Mouse (Mus musculus) right cerebral cortex, postnatal 10 days (tissue): ENCODE results near the gene Palm3.

Source experiments
- DNase-seq, 2 experiments: peaks; one replicate each; pipeline ENCODE4 v3.0.0; 2021; ENCODE audit warnings: low spot score in 2 of 2

Gene Palm3

DNA sequence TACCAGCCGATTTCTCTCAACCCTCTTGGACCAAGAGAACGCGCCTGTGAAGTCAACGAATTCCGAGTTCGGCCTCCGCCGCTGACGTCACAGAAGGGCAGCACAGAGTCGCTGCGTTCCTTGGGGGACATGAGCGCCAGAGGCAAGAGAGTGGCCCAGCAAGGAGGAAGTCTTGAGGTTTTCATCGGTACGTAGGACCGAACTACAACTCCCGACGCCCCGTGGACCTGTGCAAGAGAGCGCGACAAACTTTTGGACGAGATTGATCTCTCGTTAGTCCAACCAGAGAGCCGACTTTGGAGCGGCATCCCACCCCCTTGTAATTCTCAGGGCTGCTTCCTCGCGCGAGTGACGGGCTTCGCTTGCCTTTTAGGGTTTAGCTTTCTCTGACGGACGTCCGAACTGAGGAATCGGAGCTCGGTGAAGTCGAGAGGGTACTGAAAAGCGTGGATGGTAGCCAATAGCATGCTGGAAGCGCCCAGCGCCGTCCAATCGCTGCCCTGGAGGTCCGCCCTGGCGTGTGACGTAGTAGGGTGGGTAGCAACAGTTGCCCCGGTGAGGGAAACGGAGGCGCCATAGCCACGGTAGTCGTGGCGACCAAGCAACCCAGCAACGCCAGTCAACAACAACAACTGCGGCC lies 45.1 kb downstream of the Palm3 start, which contains the start of gene Rfx1:
TSS of gene Rfx1 (plus strand) at position 544 of the 640 bp plus-strand sequence.
- DNase-seq: peak; percentile 100

DNA sequence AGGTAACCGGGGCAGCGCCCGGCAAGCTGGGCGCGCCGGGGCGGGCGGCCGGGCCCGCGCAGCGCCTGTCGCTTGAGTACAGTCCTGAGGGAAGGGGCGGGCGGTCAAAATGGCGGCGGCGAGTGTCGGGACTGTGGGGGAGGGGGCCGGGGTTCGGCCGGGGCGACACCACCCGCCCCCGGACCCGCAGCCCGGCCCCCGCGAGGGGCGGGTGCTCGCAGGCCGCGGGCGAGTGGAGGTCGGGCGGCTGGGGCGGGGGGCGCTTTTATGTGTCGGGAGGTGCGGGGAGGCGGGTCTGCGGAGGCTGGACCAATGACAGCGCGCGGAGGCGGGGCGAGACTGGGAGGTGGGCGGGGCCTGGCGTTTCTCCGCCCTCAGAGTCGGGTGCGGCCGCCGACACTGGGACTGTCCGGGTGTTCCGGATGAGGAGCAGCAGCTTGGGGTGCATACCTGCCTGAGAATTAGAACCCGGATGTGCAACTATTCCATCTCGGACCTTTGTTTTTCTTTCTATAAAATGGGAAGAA lies 45.8 kb downstream of the Palm3 start:
- peak; percentile 96 to 97 for DNase-seq

DNA sequence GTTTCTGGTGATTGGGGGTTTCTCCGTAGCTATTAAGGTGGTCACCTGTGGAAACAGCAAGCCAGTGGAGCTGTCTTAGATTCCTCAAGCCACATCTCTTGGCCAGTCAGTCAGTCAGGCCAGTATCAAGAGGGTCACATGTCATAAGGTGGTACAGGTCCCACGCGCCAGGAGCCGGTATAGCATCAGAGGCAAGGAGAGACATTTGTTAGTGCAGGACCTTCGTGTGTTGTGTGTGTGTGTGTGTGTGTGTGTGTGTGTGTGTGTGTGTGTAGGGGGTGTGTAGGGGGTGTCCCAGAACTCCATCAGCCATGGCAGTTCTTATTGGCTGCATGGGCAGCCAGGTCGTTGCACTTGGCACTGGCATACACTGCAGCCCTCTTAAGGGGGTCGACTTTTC lies 46.6 kb downstream of the Palm3 start:
- no peak for DNase-seq

DNA sequence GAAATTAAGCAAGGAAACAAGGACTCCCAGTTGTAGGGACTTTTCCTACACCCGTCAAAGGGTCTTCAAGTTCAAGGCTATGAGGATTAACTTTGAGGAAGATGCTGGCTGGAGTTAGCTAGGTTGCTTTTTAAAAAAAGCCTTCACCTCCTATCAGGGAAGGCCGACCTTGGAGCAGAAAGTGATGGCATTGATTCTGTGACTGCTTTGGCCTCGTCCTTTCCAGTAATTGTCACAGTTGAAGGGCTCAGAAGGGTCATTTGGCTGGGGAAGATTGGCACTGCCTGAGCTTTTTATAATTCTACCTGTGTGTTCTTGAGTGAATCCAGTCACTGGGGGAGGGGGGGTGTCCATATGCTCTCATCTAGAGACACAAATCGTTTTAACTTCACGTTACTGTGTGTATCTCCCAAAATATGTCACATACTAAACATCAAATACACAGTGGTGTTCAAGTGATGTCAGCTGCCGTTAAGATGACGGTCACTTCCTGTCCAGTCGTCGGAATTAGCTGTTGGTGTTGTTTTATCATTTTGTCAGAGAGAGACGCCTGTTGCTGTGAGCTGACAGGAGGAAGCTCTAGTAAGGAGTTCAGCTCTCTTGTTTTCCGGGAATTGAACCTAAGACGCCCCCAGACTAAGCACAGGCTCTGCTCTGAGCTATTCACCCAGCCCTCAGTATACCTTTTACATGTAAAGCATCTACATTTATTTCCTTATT lies 47.2 kb downstream of the Palm3 start:
- DNase-seq: no peak

DNA sequence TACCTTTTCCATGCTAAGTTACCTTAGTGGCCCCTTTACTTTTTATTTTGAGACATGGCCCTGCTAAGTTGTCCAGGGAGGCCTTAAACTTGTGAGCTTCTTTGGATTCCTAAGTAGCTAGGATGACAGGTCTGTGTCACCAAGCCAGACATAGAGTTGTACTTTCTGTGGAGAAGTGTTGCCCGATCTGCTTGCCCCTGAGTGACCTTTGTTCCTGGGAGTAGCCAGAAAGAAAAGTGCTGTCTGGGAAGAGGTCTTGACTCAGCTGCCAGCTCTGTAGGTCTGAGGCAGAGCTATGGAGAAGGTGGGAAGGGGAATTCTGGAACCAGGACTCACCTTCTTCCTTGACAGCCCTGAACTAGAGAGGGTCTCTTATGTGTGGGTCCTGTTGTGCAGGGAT lies 47.9 kb downstream of the Palm3 start:
- DNase-seq: no peak

DNA sequence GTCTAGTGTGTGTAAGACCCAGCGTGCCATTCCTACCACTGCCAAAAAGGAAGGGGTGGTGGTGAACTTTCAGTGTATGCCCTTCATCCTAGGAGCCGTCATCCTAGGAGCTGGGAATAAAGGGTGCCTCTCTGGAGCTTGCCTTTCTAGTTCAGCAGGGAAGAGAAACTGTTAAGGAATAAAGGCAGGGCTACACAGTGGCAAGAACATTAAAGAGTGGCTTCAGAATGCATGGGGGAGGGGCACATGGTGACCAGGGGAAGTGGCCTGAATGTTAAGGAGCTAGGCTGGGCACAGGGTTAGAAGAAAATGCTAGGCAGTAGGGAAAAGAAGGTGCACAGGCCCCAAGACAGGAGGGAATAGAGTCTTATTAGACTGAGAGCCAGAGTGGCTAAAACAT lies 48.5 kb downstream of the Palm3 start:
- peak; percentile 66 to 70 for DNase-seq

DNA sequence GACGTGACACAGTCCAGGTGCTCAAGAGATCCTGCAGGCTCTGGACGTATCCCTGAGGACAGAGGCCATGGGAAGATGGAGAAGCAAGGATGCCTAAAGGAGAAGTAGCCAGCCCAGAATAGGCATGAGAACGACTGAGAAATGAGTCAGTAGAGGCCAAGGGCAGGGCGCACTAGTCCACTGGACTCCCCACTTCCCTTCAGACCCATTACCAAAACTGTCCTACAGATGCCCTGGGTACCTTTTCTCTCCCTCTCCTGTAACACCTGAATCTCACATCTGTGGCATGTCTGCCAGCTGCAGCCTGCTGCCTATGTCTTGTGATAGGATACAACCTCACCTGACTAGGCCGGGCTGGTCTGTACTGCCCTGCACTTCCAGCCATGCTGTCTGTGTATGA lies 49.0 kb downstream of the Palm3 start:
- DNase-seq: peak in 1 of 2 experiments; percentile 38

DNA sequence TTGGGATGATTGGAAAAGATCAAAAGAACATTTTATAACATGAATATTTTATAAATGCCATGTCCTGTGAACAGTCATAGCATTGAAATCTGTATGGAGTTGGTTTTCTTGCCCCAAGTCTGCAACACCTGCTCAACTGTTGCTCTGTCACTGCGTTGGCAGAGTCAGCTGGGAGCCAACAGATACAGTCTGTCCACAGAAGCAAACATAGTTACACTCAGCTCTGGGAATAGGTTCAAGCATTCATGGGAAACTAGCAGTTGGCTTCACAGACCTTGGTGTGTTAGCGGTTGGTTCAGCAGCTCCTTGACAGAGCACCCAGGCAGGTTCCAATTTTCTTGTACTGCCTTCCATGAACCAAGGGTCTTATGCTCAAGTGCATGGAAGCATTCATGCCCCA lies 49.4 kb downstream of the Palm3 start:
- peak; percentile 74 to 86 for DNase-seq

DNA sequence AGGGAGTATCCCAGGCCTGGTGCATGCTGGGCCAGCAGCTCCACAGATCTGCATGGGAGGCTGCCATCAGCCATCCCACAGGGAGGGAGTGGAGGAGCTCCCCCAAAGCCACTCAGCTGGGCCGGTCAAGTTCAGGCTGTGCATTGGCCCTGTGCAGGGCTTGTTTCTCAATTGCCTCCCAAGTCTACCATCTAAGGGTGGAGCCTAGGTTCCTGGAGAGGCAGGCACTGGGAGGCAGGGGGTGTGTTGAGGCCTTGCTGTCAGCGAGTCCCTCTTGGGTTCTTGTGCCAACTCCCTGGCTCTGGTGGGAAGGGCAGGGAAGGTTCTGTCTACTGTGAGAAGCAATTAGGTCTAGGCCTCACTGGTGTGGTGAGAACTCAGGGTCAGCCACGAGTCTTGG lies 50.6 kb downstream of the Palm3 start:
- peak in 1 of 2 experiments; percentile 46 for DNase-seq

DNA sequence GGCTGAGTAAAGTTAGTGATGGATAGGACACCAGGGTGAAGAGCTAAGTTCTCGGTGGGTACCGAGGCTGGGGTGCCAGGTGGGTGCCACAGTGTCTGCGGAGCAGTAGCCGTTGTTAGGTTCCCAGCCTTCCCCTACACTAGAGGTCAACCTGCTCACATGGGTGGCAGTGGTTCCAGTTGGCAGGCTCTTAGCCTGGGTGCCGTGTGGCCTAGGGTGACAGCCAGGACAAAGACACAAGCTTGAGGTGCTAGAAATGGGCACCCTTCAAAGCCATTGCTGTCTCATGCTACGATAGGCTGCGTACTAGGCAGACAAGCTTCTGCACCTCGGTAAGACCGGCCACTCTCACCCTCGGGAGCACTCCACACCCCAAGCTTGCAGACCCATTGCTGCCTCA lies 51.0 kb downstream of the Palm3 start:
- no peak for DNase-seq

DNA sequence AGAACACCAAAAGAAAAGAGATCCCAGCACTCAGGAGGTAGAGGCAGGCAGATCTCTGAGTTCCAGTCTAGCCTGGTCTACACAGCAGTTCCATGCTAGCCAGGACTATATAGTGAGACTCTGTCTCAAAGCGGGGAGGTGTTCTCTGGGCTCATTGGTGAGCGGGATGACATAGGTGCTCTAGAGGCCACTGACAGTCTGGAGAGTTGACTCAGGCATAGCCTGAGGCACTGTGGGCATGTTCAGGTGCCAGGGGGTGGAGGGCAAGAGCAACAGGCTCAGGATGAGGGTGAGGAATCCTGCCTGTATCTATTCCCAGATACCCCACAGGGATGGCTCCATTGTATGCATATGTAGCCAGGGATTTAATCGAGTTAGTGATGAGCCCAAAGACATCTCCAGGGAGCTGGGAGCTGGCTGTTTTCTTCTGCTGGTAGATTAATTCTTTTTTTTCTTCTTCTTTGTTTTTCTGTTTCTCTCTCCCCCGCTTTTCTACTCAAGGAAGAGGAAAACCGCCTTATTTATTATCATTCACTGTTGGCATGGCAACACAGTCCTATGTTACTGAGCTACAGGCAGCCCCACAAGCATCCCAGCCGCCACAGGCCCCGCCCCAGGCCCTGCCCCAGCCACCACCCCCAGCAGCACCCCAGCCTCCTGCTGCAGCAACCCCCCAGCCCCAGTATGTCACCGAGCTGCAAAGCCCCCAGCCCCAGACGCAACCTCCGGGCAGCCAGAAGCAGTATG lies 52.1 kb downstream of the Palm3 start:
- peak in 1 of 2 experiments; percentile 49 for DNase-seq

DNA sequence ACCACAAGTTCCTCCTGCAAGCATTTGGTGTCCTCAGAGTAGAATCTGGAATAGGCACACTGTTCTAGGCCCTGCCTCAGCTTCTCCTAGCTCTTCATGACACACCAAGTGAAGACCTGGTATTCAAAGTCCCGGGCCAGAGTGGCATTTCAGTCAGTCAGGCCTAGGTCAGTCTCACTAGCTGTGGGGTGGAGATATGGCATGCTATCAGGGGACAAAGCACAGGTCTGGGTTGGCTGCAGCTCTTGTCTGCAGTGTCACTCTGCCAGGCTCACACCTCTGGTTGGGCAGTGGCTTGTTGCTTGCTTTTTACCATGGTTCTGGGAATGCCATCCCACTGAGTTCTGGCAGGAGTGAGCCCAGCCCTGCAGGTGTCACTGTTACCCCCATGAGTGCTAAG lies 55.1 kb downstream of the Palm3 start:
- DNase-seq: peak in 1 of 2 experiments; percentile 24

DNA sequence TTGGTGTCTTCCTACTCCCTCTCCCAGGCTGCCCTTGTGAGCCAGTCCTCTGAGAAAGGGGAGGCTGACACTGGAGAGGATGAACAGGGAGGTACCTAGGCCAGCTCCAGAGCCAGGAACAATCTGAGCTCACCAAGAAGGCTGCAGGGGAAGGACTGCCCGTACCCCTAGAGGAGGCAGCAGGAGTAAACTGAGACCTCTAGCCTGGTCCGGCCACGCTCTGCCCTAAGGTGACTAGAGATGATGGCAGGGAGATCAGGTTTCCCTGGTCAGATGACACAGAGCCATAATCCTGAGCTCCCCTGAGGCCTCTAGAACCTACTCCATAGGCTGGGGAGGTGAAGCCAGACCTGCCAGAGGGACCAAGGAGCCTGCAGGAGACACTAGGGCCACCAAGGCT lies 55.6 kb downstream of the Palm3 start:
- no peak for DNase-seq

DNA sequence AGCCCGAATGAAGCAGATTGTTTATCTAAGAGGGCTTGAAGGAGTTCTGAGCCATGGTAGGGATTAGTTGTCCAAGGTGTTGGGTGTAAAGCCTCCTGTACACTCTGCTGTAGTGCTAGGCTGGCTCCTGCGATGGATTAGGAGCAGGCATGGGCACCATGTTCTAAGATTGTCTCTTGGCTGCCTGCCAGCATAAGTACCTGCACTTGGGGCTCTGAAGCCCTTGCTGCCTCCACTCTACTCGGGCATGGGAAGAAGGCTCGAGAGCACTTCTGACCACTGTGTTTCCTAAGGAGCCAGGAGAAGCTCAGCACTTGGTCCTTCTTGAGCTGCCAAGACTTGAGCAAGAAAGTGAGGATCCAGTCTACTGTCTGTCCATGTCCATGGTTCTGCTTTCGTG lies 57.9 kb downstream of the Palm3 start:
- DNase-seq: no peak
